Mouse (Mus musculus) megakaryocyte, embryonic 14.5 days (primary cell): ENCODE measurements around the gene A830031A19Rik.

Experiments
- FLI1 ChIP-seq: IDR thresholded peaks from 2 replicates; pipeline ENCODE4 v1.6.1; 2012; ENCODE audit warnings: low read length, inconsistent platforms, mixed read lengths
- GATA1 ChIP-seq: IDR thresholded peaks from 3 replicates; pipeline ENCODE4 v1.6.1; 2012; ENCODE audit warnings: mixed read lengths, low read length, inconsistent platforms, borderline replicate concordance

GRCm38 (mm10) chr11:24121136-24121535 lies 46.3 kb upstream of the A830031A19Rik start:
- TF ChIP-seq GATA1 (no peak), FLI1 (no peak)
